In the genomic region with DNA sequence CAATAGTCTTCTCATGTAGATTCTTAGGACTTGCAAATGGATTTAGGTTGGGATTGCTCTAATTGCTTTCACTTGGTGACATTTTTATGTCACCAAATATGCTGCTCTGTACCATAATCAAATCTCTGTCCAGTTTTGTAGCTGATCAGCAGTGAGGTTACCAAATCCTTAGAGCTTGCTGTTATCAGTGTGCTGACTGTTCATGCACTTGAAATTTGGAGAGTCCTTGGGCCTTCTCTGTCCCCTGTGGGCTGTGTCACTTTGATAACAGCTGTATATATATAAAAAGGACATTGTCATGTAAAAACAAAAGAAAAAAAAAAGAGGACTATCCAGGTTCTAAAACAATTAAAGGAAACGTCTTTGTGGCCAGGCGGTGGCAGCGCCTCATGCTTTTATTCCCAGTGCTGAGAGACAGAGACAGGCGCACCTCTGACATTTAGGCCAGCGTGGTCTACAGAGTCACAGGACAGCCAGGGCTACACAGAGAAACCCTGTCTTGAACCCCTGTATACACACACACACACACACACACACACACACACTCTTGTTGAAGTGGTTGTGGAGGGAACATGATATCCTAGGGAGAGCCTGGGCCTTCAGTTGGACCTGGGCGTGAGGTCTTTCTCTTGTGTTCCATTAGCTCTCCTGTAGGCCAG, we compare ENCODE assay signal across 15 mouse cellular contexts. TPM values are rescaled to one million over a fixed set of nuclear protein-coding genes. Genes with fewer than 3 reads are reported as not detected.
A peak's percentile ranks its signal among the peaks of the same experiment; 100 is the strongest.
DNase-seq lines count a peak whose midpoint lies in the region; ATAC-seq and TF ChIP-seq lines count a peak whose summit lies in the region.
"Had no signal": no experiment of that assay in that cellular context is flagged by ENCODE, and none has a peak within 500 bp of the region (broad histone marks: within the 10 kb centered on the region; RNA-seq: fewer than 3 reads in every experiment).

No protein-coding gene starts in this region.

- H3K9ac ChIP-seq in heart, embryonic 12.5 days = no peak overlapping the region
- no peak overlapping the region for H3K9ac ChIP-seq in kidney, embryonic 16.5 days (replicated peaks; ENCODE audit: low read length)
- H3K9ac ChIP-seq in ES-Bruce4 (ENCODE audit: low read depth, poor library complexity, severe bottlenecking) = peak overlapping the region; percentile 14; the same call in 1 of the 2 replicates
- H3K9ac ChIP-seq in liver, embryonic 12.5 days = 0 out of 2 replicates have a peak overlapping the region, but pooled peaks have one; percentile 22
- H3K9ac ChIP-seq: limb, embryonic 15.5 days had no signal

- no peak for ATAC-seq in heart, embryonic 12.5 days (ENCODE audit: insufficient number of reproducible peaks, low FRiP score)
- ATAC-seq in kidney, embryonic 16.5 days (ENCODE audit: low FRiP score, low TSS enrichment) = no peak
- 0 out of 2 replicates have a peak, but pooled peaks have one; percentile 46 for ATAC-seq in liver, embryonic 12.5 days
- ATAC-seq in frontal cortex, adult (ENCODE audit: low TSS enrichment) = no peak
- ATAC-seq: hindbrain, embryonic 16.5 days had no signal

- H3K4me3 ChIP-seq in heart, embryonic 12.5 days = no peak overlapping the region
- H3K4me3 ChIP-seq in kidney, embryonic 16.5 days (ENCODE audit: low read length) = no peak overlapping the region
- peak overlapping the region; percentile 17 for H3K4me3 ChIP-seq in ES-Bruce4 (ENCODE audit: low read depth, low read length)
- no peak overlapping the region for H3K4me3 ChIP-seq in liver, embryonic 12.5 days
- H3K4me3 ChIP-seq: forebrain, embryonic 10.5 days; limb, embryonic 15.5 days; midbrain, embryonic 10.5 days had no signal

- H3K4me1 ChIP-seq in heart, embryonic 12.5 days (replicated peaks) = peaks cover 33% of the 10 kb centered on the region
- peaks cover 7% of the 10 kb centered on the region; the same call in 1 of the 2 replicates for H3K4me1 ChIP-seq in kidney, embryonic 16.5 days (ENCODE audit: insufficient read depth, low read length)
- H3K4me1 ChIP-seq in ES-Bruce4 (ENCODE audit: control insufficient read depth, insufficient read depth, low read length) = peaks cover 8% of the 10 kb centered on the region
- H3K4me1 ChIP-seq in liver, embryonic 12.5 days = peaks cover 62% of the 10 kb centered on the region
- H3K4me1 ChIP-seq: limb, embryonic 15.5 days had no signal

- H3K27me3 ChIP-seq in heart, embryonic 12.5 days (replicated peaks) = no peaks in the 10 kb centered on the region
- H3K27me3 ChIP-seq in kidney, embryonic 16.5 days (ENCODE audit: insufficient read depth, low read length) = no peaks in the 10 kb centered on the region
- no peaks in the 10 kb centered on the region for H3K27me3 ChIP-seq in ES-Bruce4 (ENCODE audit: control insufficient read depth, insufficient read depth, low read length, poor library complexity, severe bottlenecking)
- no peaks in the 10 kb centered on the region for H3K27me3 ChIP-seq in liver, embryonic 12.5 days (replicated peaks)
- H3K27me3 ChIP-seq: limb, embryonic 15.5 days had no signal

- TF ChIP-seq EP300 in ES-Bruce4 (IDR thresholded peaks at IDR 0.05; ENCODE audit: insufficient read depth, low read depth, low read length) = no peak

- no peaks in the 10 kb centered on the region for H3K36me3 ChIP-seq in heart, embryonic 12.5 days
- H3K36me3 ChIP-seq in kidney, embryonic 16.5 days (ENCODE audit: insufficient read depth, low read length) = no peaks in the 10 kb centered on the region
- H3K36me3 ChIP-seq in ES-Bruce4 (ENCODE audit: control insufficient read depth, insufficient read depth, low read length, poor library complexity, severe bottlenecking) = no peaks in the 10 kb centered on the region
- H3K36me3 ChIP-seq in liver, embryonic 12.5 days = no peaks in the 10 kb centered on the region
- H3K36me3 ChIP-seq: limb, embryonic 15.5 days; midbrain, embryonic 10.5 days had no signal

- no peak for DNase-seq in heart, adult 18-20 months
- DNase-seq in kidney, adult 8-10 months = no peak
- DNase-seq in cerebellum, adult 9-10 months = no peak
- DNase-seq: adrenal gland, adult 2 months; cerebellum, adult 18-20 months; thymus, adult 18-20 months had no signal

- no peak for TF ChIP-seq POLR2A in ES-Bruce4 (IDR thresholded peaks at IDR 0.05; ENCODE audit: insufficient read depth, low read length)

- no peak for TF ChIP-seq CTCF in ES-Bruce4 (IDR thresholded peaks at IDR 0.05; ENCODE audit: low read depth, low read length)

- WGBS in heart, embryonic 12.5 days = 56% methylated on average over 6 of the region's 6 CpGs
- WGBS in kidney, embryonic 16.5 days = 71% methylated on average over 6 of the region's 6 CpGs
- 52% methylated on average over 6 of the region's 6 CpGs for WGBS in liver, embryonic 12.5 days (ENCODE audit: insufficient replicate concordance)

- H3K9me3 ChIP-seq in heart, embryonic 12.5 days (replicated peaks) = no peaks in the 10 kb centered on the region
- H3K9me3 ChIP-seq in kidney, embryonic 16.5 days (ENCODE audit: low read length) = no peaks in the 10 kb centered on the region
- H3K9me3 ChIP-seq in ES-Bruce4 (replicated peaks; ENCODE audit: control insufficient read depth, insufficient read depth, low read length, poor library complexity, severe bottlenecking) = no peaks in the 10 kb centered on the region
- no peaks in the 10 kb centered on the region for H3K9me3 ChIP-seq in liver, embryonic 12.5 days (replicated peaks)
- H3K9me3 ChIP-seq: forebrain, embryonic 10.5 days; limb, embryonic 15.5 days; midbrain, embryonic 10.5 days had no signal

- no peak overlapping the region for H3K4me2 ChIP-seq in heart, embryonic 12.5 days
- no peak overlapping the region for H3K4me2 ChIP-seq in kidney, embryonic 16.5 days (replicated peaks; ENCODE audit: low read depth, low read length)
- peak overlapping the region; percentile 37 for H3K4me2 ChIP-seq in liver, embryonic 12.5 days
- H3K4me2 ChIP-seq: limb, embryonic 15.5 days had no signal

- H3K27ac ChIP-seq in heart, embryonic 12.5 days (ENCODE audit: poor library complexity, severe bottlenecking) = peak overlapping the region; percentile 69
- H3K27ac ChIP-seq in kidney, embryonic 16.5 days (ENCODE audit: low read length) = peak overlapping the region; percentile 45; the same call in 1 of the 2 replicates
- H3K27ac ChIP-seq in ES-Bruce4 (ENCODE audit: insufficient read depth, low read length) = peak overlapping the region; percentile 93
- H3K27ac ChIP-seq in liver, embryonic 12.5 days = peak overlapping the region; percentile 45
- H3K27ac ChIP-seq: forebrain, embryonic 10.5 days; limb, embryonic 15.5 days; midbrain, embryonic 10.5 days had no signal

RNA-seq across cellular contexts. Expression of gene Lmtk2, which starts 5.4 kb away (rescaled TPM):
- polyA plus RNA-seq in heart, embryonic 12.5 days (2016; fragmentation: Nextera tagmentation; extraction: Ambion mirVana) = 6.9 and 7.6 TPM in 2 replicates
- 10 to 100 TPM; 29.7 to 31.3 TPM for total RNA-seq in heart, adult 18-20 months (2021)
- polyA plus RNA-seq in kidney, embryonic 16.5 days (2015; fragmentation: Nextera tagmentation; extraction: Ambion mirVana) = 5.6 and 6.5 TPM in 2 replicates
- 46.2 and 47.1 TPM in 2 replicates for polyA plus RNA-seq in ES-Bruce4 (2011; ENCODE audit: insufficient read depth, insufficient read length, low read depth, missing spikeins)
- 4.1 and 4.3 TPM in 2 replicates for polyA plus RNA-seq in liver, embryonic 12.5 days (2016; fragmentation: Nextera tagmentation; extraction: Ambion mirVana)

Comparison
In these comparisons a context has a peak if more than half of its experiments do, and no peak if none do; other contexts are left out.
1. H3K9ac ChIP-seq: peak in ES-Bruce4 (single experiment) and liver, embryonic 12.5 days (single experiment); none in heart, embryonic 12.5 days (single experiment) and kidney, embryonic 16.5 days (single experiment).
2. Peak in every context shown above with its lines, with median percentiles within 50 percentile points of each other: H3K27ac ChIP-seq.